Mouse (Mus musculus) brain, embryonic 14.5 days (tissue): ENCODE measurements at regions not wholly inside any gene's neighbourhood (a gene's known extent, or its start where the extent isn't known, plus 50 kb on each side); places are given as distances from the start of the nearest gene placed in this dataset.

Experiments used
- CTCF ChIP-seq: fragments of 200-500 bp; IDR thresholded peaks from 2 replicates; pipeline ENCODE4 v1.5.1; 2012; ENCODE audit warnings: inconsistent platforms, mild to moderate bottlenecking, moderate library complexity, borderline replicate concordance; ENCODE audit not compliant: insufficient read depth, insufficient read length; ENCODE audit errors: extremely low read depth
- POLR2A ChIP-seq: fragments of 200-500 bp; IDR thresholded peaks from 2 replicates; pipeline ENCODE4 v1.6.1; 2012; ENCODE audit warnings: mild to moderate bottlenecking, inconsistent platforms, borderline replicate concordance; ENCODE audit not compliant: poor library complexity, insufficient read depth, insufficient read length, severe bottlenecking; ENCODE audit errors: extremely low read depth

DNA sequence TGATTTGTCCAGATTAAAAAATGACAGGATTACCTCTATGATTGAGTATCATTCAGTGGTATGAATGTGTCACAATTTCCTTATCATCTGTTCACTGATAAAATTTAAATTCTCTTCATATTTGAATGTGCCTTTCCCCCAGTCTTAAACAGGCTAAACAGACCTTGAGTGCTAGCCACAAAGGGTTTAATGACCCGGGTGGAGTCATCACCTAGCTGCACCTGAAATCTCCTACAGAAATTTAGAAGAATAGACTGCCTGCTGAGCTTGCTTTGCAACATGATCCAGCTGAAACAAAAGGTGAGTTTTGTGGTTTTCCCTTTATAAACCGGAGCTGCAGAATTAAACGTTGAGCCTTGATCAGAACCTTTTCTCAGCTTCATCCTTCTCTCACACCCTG is 156.1 kb upstream of the Vwde start:
- TF ChIP-seq POLR2A (no peak), CTCF (no peak)
